Mouse (Mus musculus) CD8-positive naive resting alpha-beta T cell, adult 2 months (primary cell): ENCODE measurements around the gene Aldh6a1.

Experiments
- DNase-seq, 2 experiments: peaks; one replicate each; pipeline ENCODE4 v3.0.0; 2022; ENCODE audit warnings: low read depth in 2 of 2, low spot score in 2 of 2

The Aldh6a1 gene

GRCm38 (mm10) chr12:84382369-84382768, 68.4 kb downstream of the Aldh6a1 start:
- DNase-seq: no peak
